Mouse (Mus musculus) brain, embryonic 14.5 days (tissue): ENCODE measurements around the gene Gm11077.

ENCODE experiments used
- CTCF ChIP-seq: fragments of 200-500 bp; IDR thresholded peaks from 2 replicates; pipeline ENCODE4 v1.5.1; 2012; ENCODE audit warnings: inconsistent platforms, mild to moderate bottlenecking, moderate library complexity, borderline replicate concordance; ENCODE audit not compliant: insufficient read depth, insufficient read length; ENCODE audit errors: extremely low read depth
- POLR2A ChIP-seq: fragments of 200-500 bp; IDR thresholded peaks from 2 replicates; pipeline ENCODE4 v1.6.1; 2012; ENCODE audit warnings: mild to moderate bottlenecking, inconsistent platforms, borderline replicate concordance; ENCODE audit not compliant: poor library complexity, insufficient read depth, insufficient read length, severe bottlenecking; ENCODE audit errors: extremely low read depth

DNA sequence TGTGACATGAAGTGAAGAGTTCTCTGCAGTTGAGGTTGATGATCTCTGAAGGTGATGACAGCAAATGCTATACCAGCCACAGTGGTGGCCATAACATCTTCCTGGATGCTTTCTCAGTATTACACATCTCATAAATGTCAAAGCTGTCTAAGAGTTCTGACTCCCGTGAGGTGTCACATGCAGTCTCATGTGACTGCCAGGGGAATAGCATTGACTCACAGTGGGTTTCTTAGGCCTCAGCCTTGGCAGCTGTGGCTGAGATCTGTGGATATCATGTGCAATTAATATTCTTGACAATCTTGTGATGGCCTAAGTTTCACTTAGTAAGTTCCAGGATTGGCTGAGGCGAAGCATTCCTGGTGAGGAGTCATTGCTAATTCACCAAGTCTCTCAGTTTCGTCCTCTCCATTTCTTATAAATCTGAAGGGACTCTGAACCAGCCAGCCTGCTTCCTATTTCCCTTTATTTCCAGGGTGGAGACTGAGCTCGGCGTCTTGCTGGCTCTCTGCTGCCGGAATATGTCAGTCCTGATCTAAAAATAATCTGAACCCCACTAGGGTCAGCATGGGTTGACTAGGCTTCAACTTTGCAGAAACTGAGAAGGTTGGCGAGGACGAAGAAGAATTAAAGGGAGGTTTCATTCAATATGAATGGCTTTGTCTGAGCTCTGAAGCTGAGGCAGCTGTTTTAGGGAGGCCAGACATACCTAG, 21.4 kb downstream of the Gm11077 start:
- TF ChIP-seq CTCF (no peak), POLR2A (no peak)
